Mouse (Mus musculus): ENCODE measurements around the gene Manea. TPM values are rescaled to one million over a fixed set of nuclear protein-coding genes. Genes with fewer than 3 reads are reported as not detected.
"Not testable (repeated sequence)": the region's sequence is repeated elsewhere in the genome, so short reads cannot be mapped to it uniquely, and the experiment has no call there.

The Manea gene
- polyA plus RNA-seq (2016; fragmentation: Nextera tagmentation; extraction: Ambion mirVana) = 20.4 and 20.5 TPM in 2 replicates

- peak; percentile 98 for ATAC-seq (ENCODE audit: low FRiP score)
- WGBS = under 1% methylated on average over 52 of the region's 52 CpGs
- H3K4me2 ChIP-seq = peak within 1 kb of the TSS; percentile 59
These were observed at the start of gene Manea for GRCm38 (mm10) chr4:26346443-26347106. TSS of gene Manea (minus strand) at chr4:26346891.

GRCm38 (mm10) chr4:26354616-26355015 is 7.9 kb upstream of the Manea start:
- no peaks in the 10 kb centered on the region for H3K27me3 ChIP-seq
- H3K4me3 ChIP-seq (replicated peaks) = no peak overlapping the region
- no peak overlapping the region for H3K27ac ChIP-seq
- H3K9ac ChIP-seq = no peak overlapping the region
- no peak overlapping the region for H3K4me2 ChIP-seq
- peaks cover 5% of the 10 kb centered on the region; the same call in 1 of the 2 replicates for H3K4me1 ChIP-seq
- H3K9me3 ChIP-seq = no peaks in the 10 kb centered on the region
- 90% methylated on average over 2 of the region's 2 CpGs for WGBS
- no peak for ATAC-seq (ENCODE audit: low FRiP score)
- no peaks in the 10 kb centered on the region for H3K36me3 ChIP-seq (replicated peaks)

More at GRCm38 (mm10) chr4:26346443-26347106, at the start of gene Manea:
- Histone ChIP-seq H3K9me3 (no peaks in the 10 kb centered on the region), H3K4me1 (peaks cover 8% of the 10 kb centered on the region), H3K9ac (peak within 1 kb of the TSS; percentile 80), H3K27me3 (no peaks in the 10 kb centered on the region), H3K36me3 (replicated peaks) (no peaks in the 10 kb centered on the region), H3K27ac (peak within 1 kb of the TSS; percentile 86), H3K4me3 (replicated peaks) (peak within 1 kb of the TSS; percentile 80)

GRCm38 (mm10) chr4:26353643-26354231 is 7.0 kb upstream of the Manea start:
- no peaks in the 10 kb centered on the region for H3K9me3 ChIP-seq
- no peak overlapping the region for H3K4me3 ChIP-seq (replicated peaks)
- H3K36me3 ChIP-seq (replicated peaks) = no peaks in the 10 kb centered on the region
- no peaks in the 10 kb centered on the region for H3K27me3 ChIP-seq
- H3K9ac ChIP-seq = no peak overlapping the region
- WGBS = 23% methylated on average over 2 of the region's 2 CpGs
- ATAC-seq (ENCODE audit: low FRiP score) = no peak
- H3K27ac ChIP-seq = no peak overlapping the region
- H3K4me2 ChIP-seq = no peak overlapping the region
- peaks cover 5% of the 10 kb centered on the region; the same call in 1 of the 2 replicates for H3K4me1 ChIP-seq

GRCm38 (mm10) chr4:26347239-26347638 is 548 bp upstream of the Manea start:
- H3K27me3 ChIP-seq = no peaks in the 10 kb centered on the region
- H3K9me3 ChIP-seq = no peaks in the 10 kb centered on the region
- no peak overlapping the region for H3K9ac ChIP-seq
- ATAC-seq (ENCODE audit: low FRiP score) = no peak
- no peak overlapping the region for H3K4me2 ChIP-seq
- H3K4me3 ChIP-seq (replicated peaks) = no peak overlapping the region
- H3K27ac ChIP-seq = no peak overlapping the region
- 45% methylated on average over 2 of the region's 2 CpGs for WGBS
- peaks cover 8% of the 10 kb centered on the region for H3K4me1 ChIP-seq
- no peaks in the 10 kb centered on the region for H3K36me3 ChIP-seq (replicated peaks)

- peak overlapping the region; percentile 80 for H3K9ac ChIP-seq
- no peaks in the 10 kb centered on the region for H3K9me3 ChIP-seq
- H3K36me3 ChIP-seq (replicated peaks) = no peaks in the 10 kb centered on the region
- 0 out of 2 replicates have a peak, but pooled peaks have one; percentile 7 for ATAC-seq (ENCODE audit: low FRiP score)
- WGBS = 3% methylated on average over 16 of the region's 16 CpGs
- peak overlapping the region; percentile 86 for H3K27ac ChIP-seq
- H3K4me3 ChIP-seq (replicated peaks) = peak overlapping the region; percentile 80
- H3K4me2 ChIP-seq = peak overlapping the region; percentile 59
- H3K4me1 ChIP-seq = peaks cover 8% of the 10 kb centered on the region
- no peaks in the 10 kb centered on the region for H3K27me3 ChIP-seq
These were observed 799 bp downstream of the Manea start for GRCm38 (mm10) chr4:26345741-26346442.

GRCm38 (mm10) chr4:26345080-26345479 is 1.6 kb downstream of the Manea start:
- Histone ChIP-seq H3K4me2 (peak overlapping the region; percentile 59), H3K9ac (no peak overlapping the region), H3K4me3 (replicated peaks) (peak overlapping the region; percentile 10; the same call in 1 of the 2 replicates), H3K27me3 (no peaks in the 10 kb centered on the region), H3K4me1 (peaks cover 8% of the 10 kb centered on the region), H3K36me3 (replicated peaks) (no peaks in the 10 kb centered on the region), H3K9me3 (no peaks in the 10 kb centered on the region), H3K27ac (no peak overlapping the region)
- WGBS = 64% methylated on average over 3 of the region's 3 CpGs
- no peak for ATAC-seq (ENCODE audit: low FRiP score)

- H3K9ac ChIP-seq = no peak overlapping the region
- H3K4me2 ChIP-seq = no peak overlapping the region
- ATAC-seq (ENCODE audit: low FRiP score) = no peak
- peaks cover 8% of the 10 kb centered on the region for H3K4me1 ChIP-seq
- no peaks in the 10 kb centered on the region for H3K9me3 ChIP-seq
- H3K36me3 ChIP-seq (replicated peaks) = no peaks in the 10 kb centered on the region
- H3K27ac ChIP-seq = no peak overlapping the region
- H3K27me3 ChIP-seq = no peaks in the 10 kb centered on the region
- no peak overlapping the region for H3K4me3 ChIP-seq (replicated peaks)
These were observed 4.3 kb downstream of the Manea start for GRCm38 (mm10) chr4:26342346-26342745.

GRCm38 (mm10) chr4:26338604-26339003 is 8.1 kb downstream of the Manea start:
- H3K4me1 ChIP-seq = no peaks in the 10 kb centered on the region; the same call in 1 of the 2 replicates
- H3K4me3 ChIP-seq (replicated peaks) = no peak overlapping the region
- no peaks in the 10 kb centered on the region for H3K36me3 ChIP-seq (replicated peaks)
- no peak for ATAC-seq (ENCODE audit: low FRiP score)
- H3K27me3 ChIP-seq = no peaks in the 10 kb centered on the region
- H3K27ac ChIP-seq = no peak overlapping the region
- no peaks in the 10 kb centered on the region for H3K9me3 ChIP-seq
- H3K4me2 ChIP-seq = no peak overlapping the region
- WGBS = 84% methylated on average over 5 of the region's 5 CpGs
- no peak overlapping the region for H3K9ac ChIP-seq

- Histone ChIP-seq H3K4me2 (no peak overlapping the region), H3K4me3 (replicated peaks) (no peak overlapping the region), H3K4me1 (no peaks in the 10 kb centered on the region), H3K9ac (no peak overlapping the region), H3K27ac (no peak overlapping the region), H3K36me3 (replicated peaks) (no peaks in the 10 kb centered on the region), H3K27me3 (no peaks in the 10 kb centered on the region), H3K9me3 (no peaks in the 10 kb centered on the region)
- 92% methylated on average over 5 of the region's 5 CpGs for WGBS
- ATAC-seq (ENCODE audit: low FRiP score) = no peak
These were observed 10.1 kb downstream of the Manea start for GRCm38 (mm10) chr4:26336563-26336962.

GRCm38 (mm10) chr4:26304731-26305130 is 42.0 kb downstream of the Manea start:
- not testable (repeated sequence) for H3K4me2 ChIP-seq; H3K27ac ChIP-seq; H3K9me3 ChIP-seq; H3K27me3 ChIP-seq; H3K4me1 ChIP-seq; ATAC-seq (ENCODE audit: low FRiP score); H3K36me3 ChIP-seq (replicated peaks); H3K4me3 ChIP-seq (replicated peaks); H3K9ac ChIP-seq
- 82% methylated on average over 1 of the region's 1 CpGs for WGBS

GRCm38 (mm10) chr4:26277112-26277716 is 69.5 kb downstream of the Manea start:
- Histone ChIP-seq H3K4me1 (0 out of 2 replicates have a peak, but pooled peaks cover 3% of the 10 kb centered on the region), H3K27ac (no peak overlapping the region), H3K27me3 (no peaks in the 10 kb centered on the region), H3K9ac (no peak overlapping the region), H3K9me3 (no peaks in the 10 kb centered on the region), H3K4me3 (replicated peaks) (no peak overlapping the region), H3K4me2 (no peak overlapping the region), H3K36me3 (replicated peaks) (no peaks in the 10 kb centered on the region)
- WGBS = 66% methylated on average over 1 of the region's 1 CpGs
- no peak for ATAC-seq (ENCODE audit: low FRiP score)

GRCm38 (mm10) chr4:26276264-26276663 is 70.4 kb downstream of the Manea start:
- H3K9me3 ChIP-seq = no peaks in the 10 kb centered on the region
- no peak for ATAC-seq (ENCODE audit: low FRiP score)
- no peaks in the 10 kb centered on the region for H3K27me3 ChIP-seq
- 0 out of 2 replicates have a peak, but pooled peaks cover 3% of the 10 kb centered on the region for H3K4me1 ChIP-seq
- H3K36me3 ChIP-seq (replicated peaks) = no peaks in the 10 kb centered on the region
- no peak overlapping the region for H3K27ac ChIP-seq
- no peak overlapping the region for H3K4me2 ChIP-seq
- no peak overlapping the region for H3K4me3 ChIP-seq (replicated peaks)
- no peak overlapping the region for H3K9ac ChIP-seq

All from forebrain, embryonic 12.5 days (tissue).